7 mouse cellular contexts compared by ENCODE assay signal in genomic region chr11:84880465-84880961, GRCm38 (mm10). TPM values are rescaled to one million over a fixed set of nuclear protein-coding genes. Genes with fewer than 3 reads are reported as not detected.
DNase-seq lines count a peak whose midpoint lies in the region; ATAC-seq and TF ChIP-seq lines count a peak whose summit lies in the region.

No protein-coding gene starts in this region.

- H3K36me3 ChIP-seq in heart, embryonic 14.5 days (ENCODE audit: control insufficient read depth, insufficient read depth, low read length) = peaks cover 45% of the 10 kb centered on the region
- H3K36me3 ChIP-seq in kidney, postnatal 0 days (ENCODE audit: insufficient read depth, low read length) = peaks cover 3% of the 10 kb centered on the region; the same call in 1 of the 2 replicates

- TF ChIP-seq POLR2A in embryonic fibroblast, embryonic 13.5 days (IDR thresholded peaks at IDR 0.05; ENCODE audit: low read depth, low read length) = no peak; the same call in 1 of the 2 replicates

- H3K4me3 ChIP-seq in embryonic fibroblast, embryonic 13.5 days (ENCODE audit: insufficient read depth, low read length) = peak overlapping the region; percentile 89
- H3K4me3 ChIP-seq in heart, embryonic 14.5 days (ENCODE audit: control insufficient read depth in 1 of 2, insufficient read depth in 1 of 2, low read depth in 1 of 2, low read length in 2 of 2) = peak overlapping the region; percentile 79 to 92
- peak overlapping the region; percentile 87 for H3K4me3 ChIP-seq in kidney, postnatal 0 days (replicated peaks; ENCODE audit: low read depth, low read length)

- H3K27me3 ChIP-seq in heart, embryonic 14.5 days (ENCODE audit: control insufficient read depth, insufficient read depth, low read length) = no peaks in the 10 kb centered on the region
- no peaks in the 10 kb centered on the region for H3K27me3 ChIP-seq in kidney, postnatal 0 days (ENCODE audit: insufficient read depth, low read length)

- no peaks in the 10 kb centered on the region for H3K4me1 ChIP-seq in embryonic fibroblast, embryonic 13.5 days (ENCODE audit: control insufficient read depth, insufficient read depth, low read length)
- peaks cover 5 to 14% of the 10 kb centered on the region in 2 experiments; a peak in 3 of 4 replicates for H3K4me1 ChIP-seq in heart, embryonic 14.5 days (ENCODE audit: control insufficient read depth in 2 of 2, insufficient read depth in 2 of 2, low read length in 2 of 2)
- H3K4me1 ChIP-seq in kidney, postnatal 0 days (replicated peaks; ENCODE audit: insufficient read depth, low read length) = peaks cover 5% of the 10 kb centered on the region; the same call in 1 of the 2 replicates

- TF ChIP-seq CTCF in embryonic fibroblast, embryonic 13.5 days (IDR thresholded peaks at IDR 0.05; ENCODE audit: borderline replicate concordance, insufficient read depth, low read length) = no peak
- peak; percentile 58 for TF ChIP-seq CTCF in kidney, postnatal 0 days (IDR thresholded peaks at IDR 0.05; ENCODE audit: low read depth)

- peak; percentile 47 for DNase-seq in ES-CJ7 (ENCODE audit: low read depth, low spot score)
- peak; percentile 85 for DNase-seq in adrenal gland, postnatal 14 days
- DNase-seq in kidney, postnatal 0 days (ENCODE audit: low spot score) = peak; percentile 79
- DNase-seq in lung, postnatal 4 days = peak; percentile 75 to 82
- peak; percentile 60 for DNase-seq in retina, embryonic 14.5 days (ENCODE audit: low spot score)

- H3K9ac ChIP-seq in heart, embryonic 14.5 days (ENCODE audit: low read length) = peak overlapping the region; percentile 95
- H3K9ac ChIP-seq in kidney, postnatal 0 days (ENCODE audit: low read depth, low read length) = peak overlapping the region; percentile 84

- peak overlapping the region; percentile 95 for H3K4me2 ChIP-seq in heart, embryonic 14.5 days (ENCODE audit: low read length)
- peak overlapping the region; percentile 93 for H3K4me2 ChIP-seq in kidney, postnatal 0 days (ENCODE audit: low read length)

- WGBS in heart, embryonic 14.5 days = under 1% methylated on average over 20 of the region's 24 CpGs
- WGBS in kidney, postnatal 0 days = under 1% methylated on average over 24 of the region's 24 CpGs

- no peaks in the 10 kb centered on the region for H3K9me3 ChIP-seq in heart, embryonic 14.5 days (ENCODE audit: control insufficient read depth, low read length)
- no peaks in the 10 kb centered on the region for H3K9me3 ChIP-seq in kidney, postnatal 0 days (replicated peaks; ENCODE audit: low read length)

- peak; percentile 44 for ATAC-seq in heart, embryonic 14.5 days (ENCODE audit: insufficient number of reproducible peaks, insufficient read depth, low FRiP score, low read depth)
- ATAC-seq in kidney, postnatal 0 days (replicated peaks; ENCODE audit: low FRiP score, low read depth) = peak; percentile 71

- peak overlapping the region; percentile 74 for H3K27ac ChIP-seq in embryonic fibroblast, embryonic 13.5 days (ENCODE audit: insufficient read depth, low read length)
- peak overlapping the region; percentile 82 to 96 for H3K27ac ChIP-seq in heart, embryonic 14.5 days (replicated peaks in 1 of 2; ENCODE audit: control insufficient read depth in 1 of 2, insufficient read depth in 1 of 2, low read depth in 2 of 2, low read length in 2 of 2)
- H3K27ac ChIP-seq in kidney, postnatal 0 days = peak overlapping the region; percentile 94

RNA-seq across cellular contexts. Expression of gene Pigw, which starts 0.4 kb away (rescaled TPM):
- total RNA-seq in adrenal gland, postnatal 14 days (2021) = 8.9 and 9.2 TPM in 2 replicates
- 5.4 and 8.4 TPM in 2 replicates for polyA plus RNA-seq in embryonic fibroblast, embryonic 13.5 days (2011; ENCODE audit: insufficient read length, low read depth, missing spikeins)
- 2.8 and 3.0 TPM in 2 replicates for polyA plus RNA-seq in heart, embryonic 14.5 days (2014; fragmentation: Nextera tagmentation; extraction: Ambion mirVana)
- polyA plus RNA-seq in kidney, postnatal 0 days (2015; fragmentation: Nextera tagmentation; extraction: Ambion mirVana) = 2.7 and 2.9 TPM in 2 replicates

RNA-seq across cellular contexts. Expression of gene Myo19, which starts 0.6 kb away (rescaled TPM):
- total RNA-seq in adrenal gland, postnatal 14 days (2021) = 13.6 and 18.6 TPM in 2 replicates
- 14.5 and 15.3 TPM in 2 replicates for polyA plus RNA-seq in embryonic fibroblast, embryonic 13.5 days (2011; ENCODE audit: insufficient read length, low read depth, missing spikeins)
- 5.8 and 6.6 TPM in 2 replicates for polyA plus RNA-seq in heart, embryonic 14.5 days (2014; fragmentation: Nextera tagmentation; extraction: Ambion mirVana)
- 12.6 and 13.2 TPM in 2 replicates for polyA plus RNA-seq in kidney, postnatal 0 days (2015; fragmentation: Nextera tagmentation; extraction: Ambion mirVana)

RNA-seq across cellular contexts. Expression of gene Ggnbp2, which starts 9.9 kb away (rescaled TPM):
- 74.2 and 77.0 TPM in 2 replicates for total RNA-seq in adrenal gland, postnatal 14 days (2021)
- 87.3 and 105 TPM in 2 replicates for polyA plus RNA-seq in embryonic fibroblast, embryonic 13.5 days (2011; ENCODE audit: insufficient read length, low read depth, missing spikeins)
- 49.9 and 54.4 TPM in 2 replicates for polyA plus RNA-seq in heart, embryonic 14.5 days (2014; fragmentation: Nextera tagmentation; extraction: Ambion mirVana)
- polyA plus RNA-seq in kidney, postnatal 0 days (2015; fragmentation: Nextera tagmentation; extraction: Ambion mirVana) = 56.4 and 57.5 TPM in 2 replicates

RNA-seq across cellular contexts. Expression of gene Znhit3, which starts 35.7 kb away (rescaled TPM):
- total RNA-seq in adrenal gland, postnatal 14 days (2021) = 10.7 and 12.0 TPM in 2 replicates
- 20.2 and 24.6 TPM in 2 replicates for polyA plus RNA-seq in embryonic fibroblast, embryonic 13.5 days (2011; ENCODE audit: insufficient read length, low read depth, missing spikeins)
- polyA plus RNA-seq in heart, embryonic 14.5 days (2014; fragmentation: Nextera tagmentation; extraction: Ambion mirVana) = 38.5 and 42.6 TPM in 2 replicates
- polyA plus RNA-seq in kidney, postnatal 0 days (2015; fragmentation: Nextera tagmentation; extraction: Ambion mirVana) = 45.2 and 47.5 TPM in 2 replicates

RNA-seq across cellular contexts. Expression of gene Dhrs11, which starts 51.7 kb away (rescaled TPM):
- 49.4 and 49.8 TPM in 2 replicates for total RNA-seq in adrenal gland, postnatal 14 days (2021)
- polyA plus RNA-seq in embryonic fibroblast, embryonic 13.5 days (2011; ENCODE audit: insufficient read length, low read depth, missing spikeins) = 9.7 and 14.1 TPM in 2 replicates
- 46.5 and 56.5 TPM in 2 replicates for polyA plus RNA-seq in heart, embryonic 14.5 days (2014; fragmentation: Nextera tagmentation; extraction: Ambion mirVana)
- polyA plus RNA-seq in kidney, postnatal 0 days (2015; fragmentation: Nextera tagmentation; extraction: Ambion mirVana) = 13.8 and 16.1 TPM in 2 replicates

Comparison
In these comparisons a context has a peak if more than half of its experiments do, and no peak if none do; other contexts are left out.
1. Peak in every context shown above with its lines: DNase-seq, ATAC-seq, H3K4me3 ChIP-seq and H3K27ac ChIP-seq.